Mouse (Mus musculus) kidney, adult 2 months (tissue): Measurements from ENCODE around the gene Snx18.

Experiments used
- CTCF ChIP-seq: fragments of 200-500 bp; conservative IDR thresholded peaks from 2 replicates; pipeline ENCODE4 v1.5.1; 2011; ENCODE audit warnings: low read depth, mild to moderate bottlenecking, control low read depth, low read length, moderate library complexity, mixed read lengths; ENCODE audit not compliant: insufficient read depth, insufficient read length
- POLR2A ChIP-seq: fragments of 200-500 bp; IDR thresholded peaks from one replicate; pipeline ENCODE4 v1.6.1; 2011; ENCODE audit warnings: low read depth, low read length, control low read depth

DNA sequence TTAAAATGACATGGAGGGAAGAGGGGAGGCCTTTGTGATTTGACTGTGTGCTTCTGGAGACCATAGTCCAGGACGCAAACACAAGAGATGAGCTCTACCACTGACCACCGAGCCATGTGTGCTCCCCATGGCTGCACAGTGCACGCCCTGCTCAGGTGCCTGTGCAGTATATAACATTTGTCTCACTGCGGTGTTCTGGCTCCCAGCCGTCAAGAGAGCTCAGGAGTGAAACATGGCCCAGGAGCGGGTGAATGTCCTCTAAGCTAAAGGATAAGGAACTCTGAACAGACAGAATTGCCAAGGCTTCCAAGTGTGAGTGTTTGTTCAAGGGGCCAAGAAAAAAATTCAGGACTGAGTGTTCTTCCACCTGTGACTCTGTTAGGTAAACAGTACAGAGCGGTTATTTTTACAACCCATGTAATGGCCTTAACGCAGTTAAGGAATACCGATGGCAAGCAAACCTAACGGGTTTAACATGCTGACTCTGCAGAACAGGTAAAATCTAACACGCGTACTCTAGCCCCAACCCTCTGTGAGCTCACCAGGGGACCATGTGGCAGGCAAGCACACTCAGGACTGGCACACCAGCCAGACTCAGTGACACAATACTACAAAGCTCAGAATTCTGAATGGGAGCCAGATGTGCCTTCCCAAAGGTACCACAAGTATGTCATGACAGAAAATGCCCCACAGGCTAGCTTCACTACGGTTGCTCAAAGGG, 21.4 kb downstream of the Snx18 start:
- TF ChIP-seq CTCF (no peak), POLR2A (no peak)
